Mouse (Mus musculus) olfactory bulb, adult 2 months (tissue): ENCODE data around the gene D430041D05Rik.

Experiments used
- CTCF ChIP-seq: fragments of 200-500 bp; IDR thresholded peaks from 2 replicates; pipeline ENCODE4 v1.5.1; 2012; ENCODE audit warnings: low read depth, mild to moderate bottlenecking, low read length, moderate library complexity; ENCODE audit not compliant: insufficient read depth
- POLR2A ChIP-seq: fragments of 200-500 bp; IDR thresholded peaks from 2 replicates; pipeline ENCODE4 v1.6.1; 2012; ENCODE audit warnings: mild to moderate bottlenecking, low read depth, low read length, moderate library complexity; ENCODE audit not compliant: insufficient read depth

- TF ChIP-seq POLR2A (no peak), CTCF (no peak)
These were observed 274.9 kb downstream of the D430041D05Rik start for GRCm38 (mm10) chr2:104135920-104136319.
